Mouse (Mus musculus): ENCODE results near the gene P2rx7.

Gene P2rx7

DNA sequence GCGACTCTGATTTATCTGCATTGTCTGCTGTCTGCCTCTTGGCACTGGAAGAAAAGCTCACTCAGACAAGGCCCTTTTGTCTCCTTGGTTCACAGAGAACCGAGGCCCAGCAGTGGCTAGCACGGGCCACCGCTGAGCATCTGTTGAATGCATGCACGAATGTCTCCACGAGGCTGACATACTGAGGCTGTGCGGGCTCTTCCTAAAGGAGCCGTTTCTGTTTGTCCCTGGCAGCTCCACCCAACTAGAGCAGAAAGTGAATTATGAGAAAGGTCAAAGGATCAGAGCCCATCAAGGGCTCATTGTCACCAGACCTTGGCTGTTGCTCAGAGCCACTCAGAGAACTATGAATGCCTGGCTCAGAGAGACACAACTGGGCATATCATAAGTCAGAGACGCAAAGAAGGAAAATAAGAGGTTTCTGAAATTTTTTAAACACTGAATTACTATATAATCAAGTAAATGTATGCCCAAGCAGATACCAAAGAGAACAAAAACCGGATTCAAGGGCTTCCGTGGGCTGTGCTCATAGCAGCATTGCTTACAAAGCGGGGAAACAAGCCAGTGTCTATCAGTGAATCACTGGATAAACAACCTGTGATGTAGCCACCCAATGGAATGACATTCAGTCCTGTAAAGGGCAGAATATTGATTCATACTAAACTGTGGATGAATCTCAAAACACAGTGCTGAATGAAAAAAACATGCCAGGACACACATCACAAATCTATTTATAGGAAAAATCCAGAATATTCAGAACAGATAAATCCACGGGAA lies 49.9 kb downstream of the P2rx7 start:
- DNase-seq (ENCODE audit: low read depth, low spot score), result no peak

DNA sequence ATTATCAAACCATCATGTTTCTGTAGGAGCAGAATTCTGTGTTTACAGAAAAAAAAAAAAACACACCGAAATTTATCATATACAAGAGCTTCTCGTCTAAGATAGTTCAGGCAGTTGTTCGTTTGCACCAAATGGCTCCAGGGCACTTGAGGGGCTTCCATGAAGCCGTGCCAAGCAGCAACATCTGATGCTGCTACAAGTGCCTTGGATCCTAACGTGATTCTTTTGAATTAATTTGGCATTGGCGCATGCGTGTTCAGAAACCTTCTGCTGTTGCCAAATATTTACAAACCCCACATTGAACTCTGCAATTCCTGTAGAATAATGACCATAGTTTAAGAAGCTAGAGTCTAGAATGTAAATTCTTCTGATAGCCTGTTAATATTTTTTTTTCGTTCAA lies 51.8 kb downstream of the P2rx7 start:
- DNase-seq (ENCODE audit: low read depth, low spot score), result no peak

DNA sequence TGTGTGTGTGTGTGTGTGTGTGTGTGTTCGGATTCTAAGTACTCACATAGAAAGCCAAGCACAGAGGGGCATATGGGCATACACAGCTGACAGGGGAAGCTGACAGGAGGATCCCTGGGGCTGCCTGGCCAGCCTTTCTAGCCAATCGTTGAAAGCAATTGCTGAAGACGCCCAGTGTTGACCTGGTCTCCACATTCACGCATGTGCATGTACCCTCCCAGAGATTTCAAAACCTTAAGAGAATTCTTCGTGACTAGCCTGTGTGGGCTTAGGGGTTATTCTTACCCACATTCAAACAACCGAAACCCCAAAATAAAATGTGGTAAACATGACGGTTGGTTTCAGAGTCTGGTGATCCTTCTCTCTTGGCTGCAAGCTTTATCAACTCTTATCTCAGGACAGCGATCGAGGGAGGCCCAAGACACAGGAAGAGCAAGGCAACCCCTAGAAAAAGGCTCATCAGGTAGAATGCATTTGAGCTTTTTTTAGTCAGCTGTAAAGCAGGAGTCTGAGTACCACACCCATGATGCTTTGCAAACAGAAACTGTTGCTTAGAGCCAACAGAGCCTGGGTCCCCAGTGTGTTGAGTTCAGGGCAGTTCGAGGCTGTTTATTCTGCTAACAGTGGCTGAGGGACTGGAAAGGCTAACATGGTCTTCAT lies 54.5 kb downstream of the P2rx7 start:
- peak; percentile 56 for DNase-seq (ENCODE audit: low read depth, low spot score)

DNA sequence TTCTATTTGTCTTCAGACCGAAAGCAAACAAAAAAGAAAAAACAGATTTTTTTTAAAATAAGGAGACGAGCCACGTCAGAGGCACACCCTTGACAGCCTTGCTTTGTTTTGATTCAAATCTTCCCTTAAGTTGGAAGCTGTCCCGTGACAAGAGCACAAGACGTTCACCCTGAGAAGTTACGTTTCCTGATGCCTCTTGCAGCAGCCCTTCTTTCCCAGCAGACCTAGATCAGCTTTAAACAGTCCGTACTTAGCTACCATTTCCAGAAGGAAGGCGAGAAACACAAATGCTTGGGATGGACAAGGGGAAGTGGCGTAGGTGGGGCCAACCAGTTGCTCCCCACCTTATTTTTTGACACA lies 55.0 kb downstream of the P2rx7 start:
- peak; percentile 52 for DNase-seq (ENCODE audit: low read depth, low spot score)

DNA sequence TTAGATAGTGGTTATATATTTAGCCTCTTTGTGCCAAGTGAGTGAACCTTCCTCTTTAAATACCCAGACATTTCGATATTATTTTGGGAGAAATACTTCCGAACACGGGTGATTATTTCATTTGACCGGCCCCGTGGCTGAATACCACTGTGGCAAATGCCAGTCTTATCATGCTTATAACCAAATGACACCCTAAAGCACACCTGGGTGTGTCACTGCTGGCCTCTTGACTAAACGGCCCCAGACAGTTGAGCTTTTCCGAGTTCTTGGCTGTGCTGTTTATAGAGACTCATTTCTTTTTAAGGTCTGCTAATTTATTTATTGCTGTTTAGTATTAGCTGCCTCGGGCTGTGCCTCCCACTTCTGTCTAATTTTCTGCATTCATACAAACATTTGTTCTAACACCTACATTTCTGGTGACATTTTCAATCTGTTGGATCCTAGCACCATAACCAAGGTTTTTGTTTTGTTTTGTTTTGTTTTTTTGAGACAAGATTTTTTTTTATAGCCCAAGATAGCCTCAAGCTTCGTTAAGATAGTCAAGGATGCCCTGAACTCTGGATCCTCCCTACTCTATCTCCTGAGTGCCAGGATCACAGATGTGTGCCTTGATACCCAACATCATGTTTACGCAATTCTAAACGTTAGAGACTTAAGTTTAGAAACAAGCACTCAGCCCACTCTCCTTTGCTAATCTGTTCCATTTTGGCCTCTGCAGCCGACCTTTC lies 56.6 kb downstream of the P2rx7 start:
- DNase-seq (ENCODE audit: low read depth, low spot score), result no peak

DNA sequence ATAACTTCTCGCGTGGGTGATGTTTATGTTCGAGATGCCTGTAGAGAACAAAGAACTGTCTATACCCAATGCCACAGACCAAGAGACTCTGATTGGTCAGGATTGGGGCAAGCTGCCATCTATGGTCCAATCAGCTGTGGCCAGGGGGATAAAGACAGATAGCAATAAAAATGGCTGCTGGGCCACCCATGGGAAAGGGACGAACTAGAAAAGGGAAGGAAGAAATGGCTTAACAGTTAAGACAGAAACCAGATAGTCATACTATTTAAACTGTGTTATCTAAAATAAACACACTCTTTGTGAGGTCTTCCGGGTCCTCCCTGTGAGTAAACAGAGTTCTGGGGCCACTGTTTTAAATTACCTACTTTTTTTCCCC lies 57.1 kb downstream of the P2rx7 start:
- no peak for DNase-seq (ENCODE audit: low read depth, low spot score)

DNA sequence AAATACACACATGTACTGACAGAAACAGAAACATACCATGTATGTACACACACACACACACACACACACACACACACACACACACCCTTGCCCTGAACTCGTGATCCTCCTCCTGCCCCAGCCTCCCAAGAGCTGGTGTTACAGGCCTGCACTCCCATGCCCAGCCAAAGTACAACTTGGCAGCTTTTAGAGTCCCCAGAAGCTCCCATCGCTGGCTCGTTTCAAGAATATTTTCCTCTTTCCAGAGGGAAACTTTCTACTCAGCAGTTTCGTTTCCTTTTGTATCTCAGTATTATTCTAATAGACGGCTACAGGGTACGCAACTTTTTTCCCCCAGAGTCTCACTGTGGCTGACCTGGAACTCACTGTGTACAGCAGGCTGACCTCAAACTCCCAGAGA lies 58.4 kb downstream of the P2rx7 start:
- DNase-seq (ENCODE audit: low read depth, low spot score), result no peak

DNA sequence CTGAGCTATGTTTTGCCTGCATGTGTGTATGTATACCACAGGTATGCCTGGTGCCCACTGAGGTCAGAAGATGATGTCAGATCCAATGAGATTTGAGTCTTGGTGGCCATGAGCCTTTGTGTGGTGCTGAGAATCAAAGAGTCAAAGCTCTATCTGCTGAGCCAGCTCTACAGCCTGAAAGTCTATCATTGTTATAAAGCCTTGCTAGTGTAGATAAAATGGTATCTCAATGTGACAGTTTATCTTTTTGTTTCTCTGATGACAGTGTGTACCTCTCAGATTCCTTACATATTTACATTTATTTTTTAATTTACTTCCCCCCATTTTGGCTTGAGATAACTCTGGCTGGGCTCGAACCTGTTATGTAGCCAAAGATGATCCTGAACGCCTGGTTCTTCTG lies 59.9 kb downstream of the P2rx7 start:
- no peak for DNase-seq (ENCODE audit: low read depth, low spot score)

DNA sequence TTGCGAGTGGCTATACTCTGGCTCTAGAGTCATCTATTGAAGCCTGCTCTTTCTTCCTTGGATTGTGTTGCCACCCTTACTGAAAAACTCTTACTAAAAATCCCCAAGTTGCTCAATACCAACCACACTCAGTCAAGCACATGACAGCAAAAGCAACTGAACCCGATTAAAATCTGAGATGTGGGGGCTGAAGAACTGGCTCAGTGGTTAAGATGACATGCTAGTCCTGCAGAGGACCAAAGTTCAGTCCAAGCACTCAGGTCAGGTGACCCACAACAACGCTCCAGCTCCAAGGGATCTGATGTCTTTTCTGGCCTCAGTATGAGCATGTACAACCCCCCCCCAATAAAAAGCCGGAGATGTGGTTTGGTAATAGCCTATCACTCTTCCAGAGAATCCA lies 60.9 kb downstream of the P2rx7 start:
- DNase-seq (ENCODE audit: low read depth, low spot score), result no peak

DNA sequence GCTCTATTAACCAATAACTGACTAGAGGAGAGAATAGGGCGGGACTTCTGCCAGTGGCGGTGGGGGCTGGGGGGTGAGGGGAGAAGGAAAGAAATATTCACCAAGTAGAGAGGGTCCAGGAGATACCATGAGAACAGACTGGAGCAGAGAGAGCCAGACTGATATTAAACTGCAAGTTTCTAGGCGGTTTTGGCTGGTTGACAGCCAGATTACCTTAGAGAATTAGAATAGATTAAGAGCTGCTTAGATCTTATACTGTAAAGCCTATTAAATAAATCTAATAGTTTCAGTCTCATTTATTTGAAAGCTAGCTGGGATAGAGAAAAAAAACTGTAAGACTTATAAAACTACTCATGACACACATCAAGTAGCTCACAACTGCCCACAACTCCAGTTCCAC lies 61.5 kb downstream of the P2rx7 start:
- no peak for DNase-seq (ENCODE audit: low read depth, low spot score)

DNA sequence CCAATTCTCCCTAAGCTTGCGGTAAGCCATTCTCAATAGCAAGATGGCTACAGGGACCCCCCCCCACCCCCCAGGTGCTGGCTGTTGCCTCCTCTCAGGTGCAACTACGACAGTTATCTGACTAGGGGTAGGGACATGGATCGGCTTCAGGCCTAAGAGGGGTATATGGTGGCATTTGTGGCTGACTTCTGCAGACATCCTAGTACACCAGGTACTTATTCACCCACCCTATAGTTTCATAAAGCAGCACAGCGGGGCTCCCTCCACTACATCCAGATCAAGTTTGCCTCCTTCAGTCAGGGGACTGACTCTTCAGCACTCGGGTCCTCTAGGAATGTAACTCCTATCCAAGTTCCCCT lies 63.2 kb downstream of the P2rx7 start:
- no peak for DNase-seq (ENCODE audit: low read depth, low spot score)

DNA sequence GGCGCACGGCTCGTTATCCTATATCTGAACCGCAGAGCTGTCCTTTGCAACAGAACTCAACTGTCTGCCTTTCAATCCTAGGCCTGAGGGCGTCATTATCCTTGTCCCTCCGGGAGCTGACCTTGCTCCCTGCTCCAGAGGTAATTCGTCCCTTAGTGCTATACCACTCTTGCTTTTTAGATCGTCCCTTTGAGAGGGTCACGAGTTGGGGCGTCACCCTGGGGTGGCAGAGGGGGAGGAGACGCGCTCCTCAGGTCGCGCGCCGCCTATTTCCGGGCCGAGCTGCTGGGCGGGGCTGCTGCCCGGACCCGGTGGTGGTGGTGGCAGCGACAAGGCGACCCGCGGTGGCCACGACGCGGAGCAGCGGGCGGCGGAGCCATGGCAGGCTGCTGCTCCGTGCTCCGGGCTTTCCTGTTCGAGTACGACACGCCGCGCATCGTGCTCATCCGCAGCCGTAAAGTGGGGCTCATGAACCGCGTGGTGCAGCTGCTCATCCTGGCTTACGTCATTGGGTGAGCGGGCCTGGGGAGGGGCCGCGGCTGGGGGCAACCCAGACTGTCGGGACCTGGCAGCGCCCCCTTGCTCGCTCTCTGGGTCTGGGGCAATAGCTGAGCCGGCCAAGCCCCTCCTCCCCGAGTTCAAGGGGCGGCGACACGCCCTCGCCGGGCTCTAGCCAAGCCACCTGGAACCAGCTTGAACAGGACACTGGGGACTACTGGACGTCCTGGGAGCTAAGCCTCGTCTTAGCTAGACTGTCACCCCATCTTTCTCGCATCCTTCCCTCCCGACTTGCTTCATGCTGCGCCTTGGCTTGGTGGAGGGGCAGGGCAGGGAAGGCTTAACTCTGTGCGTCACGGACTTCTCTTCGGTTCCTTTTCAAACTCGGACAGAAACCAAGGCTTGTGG lies 63.8 kb downstream of the P2rx7 start, which contains the start of gene P2rx4:
Gene P2rx4, plus strand, starts transcription at position 269 of the 906 bp plus-strand sequence.
- peak; percentile 93 for DNase-seq (ENCODE audit: low read depth, low spot score)

DNA sequence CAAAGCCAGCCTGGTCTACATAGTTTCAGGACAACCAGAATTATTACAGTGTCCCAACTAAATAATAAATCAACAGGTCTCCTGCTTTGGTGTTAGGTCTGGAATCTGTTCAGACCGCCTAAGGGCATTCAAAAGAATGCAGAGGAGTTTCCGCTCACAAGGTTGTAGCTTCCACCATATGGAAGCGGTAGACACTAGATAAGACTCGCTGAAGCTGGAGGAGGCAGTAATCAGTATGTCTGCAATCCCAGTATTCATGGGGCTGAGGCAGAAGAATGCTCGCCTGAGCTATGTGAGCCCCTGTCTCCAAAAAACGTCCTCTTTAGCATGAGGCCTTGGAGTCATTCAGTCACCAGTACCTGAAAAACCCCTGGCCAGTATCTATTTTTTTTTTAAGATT lies 65.1 kb downstream of the P2rx7 start:
- no peak for DNase-seq (ENCODE audit: low read depth, low spot score)

DNA sequence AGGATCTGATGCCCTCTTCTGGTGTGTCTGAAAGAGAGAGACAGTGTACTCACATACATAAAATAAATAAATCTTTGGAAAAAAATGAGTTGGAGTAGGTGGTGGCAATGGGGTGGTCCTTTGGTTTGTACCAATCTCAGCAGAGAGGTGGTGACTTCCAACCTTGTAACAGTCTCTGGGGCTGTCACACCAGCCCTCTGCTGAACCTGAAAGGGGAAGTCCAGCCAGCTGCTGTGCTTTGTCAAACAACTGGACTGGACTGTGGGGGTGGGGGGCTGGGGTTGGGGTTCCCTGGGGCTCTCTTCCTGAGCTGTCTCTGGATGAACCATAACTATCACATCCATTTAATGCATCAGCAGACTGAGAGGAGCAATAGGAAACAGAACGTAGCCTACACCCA lies 72.0 kb downstream of the P2rx7 start:
- no peak for DNase-seq (ENCODE audit: low read depth, low spot score)

DNA sequence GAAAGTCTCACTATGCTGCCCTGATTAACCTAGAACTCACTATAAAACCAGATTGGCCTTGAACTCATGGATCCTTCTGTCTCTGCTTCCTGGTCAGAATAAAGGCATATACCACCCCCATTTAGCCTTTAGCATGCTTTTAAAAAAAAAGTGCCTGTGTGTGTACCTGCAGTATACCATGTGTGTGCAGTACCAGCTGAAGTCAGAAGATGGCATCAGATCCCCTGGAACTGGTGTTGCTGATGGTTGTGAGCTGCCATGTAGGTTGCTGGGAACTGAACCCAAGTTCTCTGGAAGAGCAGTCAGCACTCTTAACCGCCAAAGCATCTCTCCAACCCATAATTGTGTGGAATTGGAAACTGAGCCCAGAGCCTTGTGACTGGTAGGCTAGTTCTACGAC lies 73.1 kb downstream of the P2rx7 start:
- DNase-seq (ENCODE audit: low read depth, low spot score), result peak; percentile 36

DNA sequence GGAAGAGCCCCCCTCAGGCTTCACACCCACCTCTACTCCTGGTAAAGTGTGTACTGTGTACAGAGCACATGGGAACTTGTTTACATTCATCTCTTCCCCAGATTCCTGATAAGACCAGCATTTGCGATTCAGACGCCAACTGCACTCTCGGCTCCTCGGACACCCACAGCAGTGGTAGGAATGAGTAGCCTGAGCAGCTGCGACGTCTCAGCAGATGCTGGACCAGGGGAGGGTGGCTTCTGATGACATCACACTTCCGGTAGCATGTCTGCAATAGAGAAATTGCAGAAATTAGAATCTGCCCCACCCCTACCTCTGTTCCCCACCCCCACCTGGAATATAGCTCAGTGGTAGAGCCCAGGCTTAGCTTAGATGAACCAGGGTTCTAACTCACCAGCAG lies 74.7 kb downstream of the P2rx7 start:
- peak; percentile 47 for DNase-seq (ENCODE audit: low read depth, low spot score)

DNA sequence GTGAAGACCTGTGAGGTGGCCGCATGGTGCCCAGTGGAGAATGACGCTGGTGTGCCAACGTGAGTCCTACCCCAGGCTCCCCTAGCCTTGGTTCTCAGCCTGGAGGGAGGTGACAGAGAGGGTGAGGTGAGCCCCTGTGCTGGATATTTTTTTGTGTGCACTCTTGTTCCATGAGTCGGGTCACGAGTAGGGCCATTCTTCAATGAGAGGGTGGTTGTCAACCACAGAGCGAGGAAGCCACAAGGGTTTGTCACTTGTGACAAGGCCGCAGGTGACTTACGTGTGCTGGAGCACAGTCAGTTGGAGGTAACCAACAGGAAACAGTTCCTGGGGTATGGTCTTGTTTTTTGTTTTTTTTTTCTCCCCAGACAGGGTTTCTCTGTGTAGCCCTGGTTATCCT lies 75.5 kb downstream of the P2rx7 start:
- peak; percentile 66 for DNase-seq (ENCODE audit: low read depth, low spot score)

DNA sequence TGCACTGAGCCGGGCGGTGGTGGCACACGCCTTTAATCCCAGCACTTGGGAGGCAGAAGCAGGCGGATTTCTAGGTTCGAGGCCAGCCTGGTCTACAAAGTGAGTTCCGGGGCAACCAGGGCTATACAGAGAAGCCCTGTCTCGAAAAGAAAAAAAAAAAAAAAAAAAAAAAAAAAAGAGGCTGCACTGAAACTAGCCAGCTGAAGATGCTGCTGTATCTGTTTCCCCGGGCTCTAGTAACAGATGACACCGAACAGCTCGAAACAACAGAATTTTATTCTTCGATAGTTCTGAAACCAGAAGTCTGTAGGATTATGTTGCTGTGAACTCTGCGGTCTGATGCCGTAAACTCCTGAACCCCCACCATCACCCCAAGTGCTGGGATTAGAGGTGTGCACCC lies 81.7 kb downstream of the P2rx7 start:
- DNase-seq (ENCODE audit: low read depth, low spot score), result no peak

DNA sequence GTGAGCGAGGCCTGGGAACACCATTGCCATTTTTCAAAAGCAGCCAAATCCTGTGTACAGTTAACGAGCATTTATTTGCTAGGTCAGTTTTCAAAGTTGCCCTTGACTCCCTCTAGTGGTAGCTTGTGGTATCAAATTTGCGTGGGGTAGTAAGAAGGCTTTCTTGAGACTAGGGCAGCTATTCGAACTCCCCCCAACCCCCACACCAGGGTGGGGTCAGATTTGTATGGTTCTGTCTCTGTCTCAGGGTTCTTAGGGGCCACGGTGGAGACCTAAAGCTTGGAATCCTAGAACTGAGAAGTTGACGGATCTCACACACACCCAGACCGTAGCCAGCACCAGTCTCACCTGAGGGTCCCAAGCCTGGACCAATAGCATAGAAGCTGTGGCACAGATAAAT lies 82.4 kb downstream of the P2rx7 start:
- DNase-seq (ENCODE audit: low read depth, low spot score), result peak; percentile 86

DNA sequence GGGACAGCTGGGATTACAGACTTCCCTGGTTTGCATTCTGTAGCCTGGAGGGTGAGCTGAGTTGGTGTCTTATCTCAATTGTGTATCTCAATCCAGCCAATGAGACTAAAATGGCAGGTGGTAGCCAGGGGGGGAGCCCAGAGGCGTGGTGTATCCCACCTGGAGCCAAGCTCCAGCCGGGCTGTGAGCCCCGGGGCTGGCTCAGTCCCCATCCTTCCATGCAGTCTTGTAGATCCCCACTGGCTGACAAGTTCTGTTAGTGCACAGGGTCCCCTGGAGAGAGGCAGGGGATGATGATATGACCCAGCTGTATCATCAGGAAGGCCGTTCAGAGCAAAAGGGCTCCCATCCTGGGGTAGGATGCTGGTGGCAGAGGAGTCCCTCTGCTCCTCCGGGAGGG lies 82.9 kb downstream of the P2rx7 start:
- DNase-seq (ENCODE audit: low read depth, low spot score), result no peak

DNA sequence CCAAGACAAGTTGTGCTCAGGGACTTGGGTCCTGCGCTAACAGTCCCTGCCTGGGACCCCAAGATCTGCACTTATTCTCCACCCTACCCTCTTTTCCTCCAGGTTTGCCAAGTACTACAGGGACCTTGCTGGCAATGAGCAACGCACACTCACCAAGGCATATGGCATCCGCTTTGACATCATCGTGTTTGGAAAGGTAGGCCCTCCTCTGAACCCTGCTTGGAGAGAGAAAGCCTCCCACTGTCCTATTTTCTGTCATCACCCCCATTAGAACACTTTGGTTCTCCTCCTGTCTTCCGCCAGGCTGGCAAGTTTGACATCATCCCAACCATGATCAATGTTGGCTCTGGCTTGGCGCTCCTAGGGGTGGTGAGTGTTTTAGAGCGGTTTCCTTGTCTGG lies 83.4 kb downstream of the P2rx7 start:
- DNase-seq (ENCODE audit: low read depth, low spot score), result no peak

DNA sequence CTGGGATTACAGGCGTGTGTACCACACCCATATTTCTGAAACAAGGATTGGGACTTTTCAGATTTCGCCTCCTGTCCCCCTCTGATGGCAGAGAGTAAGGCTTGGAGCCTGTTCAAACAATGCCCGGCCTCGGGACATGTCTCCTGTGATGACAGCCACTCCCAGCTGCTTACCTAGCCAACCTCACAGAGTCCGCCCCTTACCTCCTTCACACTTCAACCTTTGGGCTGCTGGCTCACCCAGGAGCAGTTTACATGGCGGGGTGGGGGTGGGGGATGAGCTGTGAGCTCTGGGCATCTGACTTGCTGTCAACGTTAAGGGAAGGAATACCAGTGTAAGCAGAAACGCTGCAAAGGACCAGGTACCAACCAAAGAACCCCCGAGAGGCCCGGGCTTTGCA lies 87.1 kb downstream of the P2rx7 start:
- DNase-seq (ENCODE audit: low read depth, low spot score), result no peak

All from CD4-positive, CD25-positive, alpha-beta regulatory T cell, adult 2 months (primary cell).